Mouse (Mus musculus) megakaryocyte, embryonic 14.5 days (primary cell): ENCODE results near the gene Rab5if. TPM values are rescaled to one million over a fixed set of nuclear protein-coding genes. Genes with fewer than 3 reads are reported as not detected.
"Not testable (repeated sequence)": the region's sequence is repeated elsewhere in the genome, so short reads cannot be mapped to it uniquely, and the experiment has no call there.

Source experiments
- H3K27me3 ChIP-seq: replicated peaks from 2 replicates; pipeline ENCODE3; 2012; ENCODE audit warnings: inconsistent platforms
- H3K36me3 ChIP-seq: replicated peaks from 2 replicates; pipeline ENCODE3; 2012; ENCODE audit warnings: low read length, inconsistent platforms, mixed read lengths
- H3K4me1 ChIP-seq: 2 replicates; pipeline ENCODE4 v1.6.1; 2012; ENCODE audit warnings: inconsistent platforms
- H3K4me3 ChIP-seq: replicated peaks from 2 replicates; pipeline ENCODE3; 2012; ENCODE audit warnings: moderate library complexity, mild to moderate bottlenecking, inconsistent platforms
- H3K9me3 ChIP-seq: 2 replicates; pipeline ENCODE4 v1.6.1; 2012; ENCODE audit warnings: inconsistent platforms
- FLI1 ChIP-seq: IDR thresholded peaks from 2 replicates; pipeline ENCODE4 v1.6.1; 2012; ENCODE audit warnings: low read length, inconsistent platforms, mixed read lengths
- GATA1 ChIP-seq: IDR thresholded peaks from 3 replicates; pipeline ENCODE4 v1.6.1; 2012; ENCODE audit warnings: mixed read lengths, low read length, inconsistent platforms, borderline replicate concordance
- polyA plus RNA-seq: library from polyadenylated mRNA; stranded (reverse); fragments of >175 nt; gene quantifications from 2 replicates; pipeline ENCODE4 v1.2.3, GENCODE M21; 2012; ENCODE audit warnings: low replicate concordance; ENCODE audit not compliant: insufficient read depth

Rab5if gene
- polyA plus RNA-seq, 1 experiment = 175 TPM

DNA sequence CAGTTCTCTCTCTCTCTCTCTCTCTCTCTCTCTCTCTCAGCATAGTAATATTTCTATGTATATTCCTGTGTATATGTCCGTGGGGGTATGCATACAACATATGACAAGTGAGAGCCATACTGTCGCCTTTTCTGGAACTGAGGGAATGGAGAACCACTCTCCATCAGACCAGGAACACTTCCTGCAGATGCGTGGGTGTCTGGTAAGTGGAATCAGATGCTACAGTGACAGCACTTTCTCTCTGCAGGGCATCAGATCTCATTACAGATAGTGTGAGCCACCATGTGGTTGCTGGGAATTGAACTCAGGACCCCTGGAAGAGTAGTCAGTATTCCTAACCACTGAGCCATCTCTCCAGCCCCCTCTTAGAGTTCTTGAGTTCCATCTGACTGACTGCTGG, 25.6 kb downstream of the Rab5if start:
- Histone ChIP-seq H3K4me1 (peaks cover 64% of the 10 kb centered on the region), H3K9me3 (no peaks in the 10 kb centered on the region), H3K27me3 (peaks cover 2% of the 10 kb centered on the region), H3K4me3 (no peak overlapping the region), H3K36me3 (peaks cover 2% of the 10 kb centered on the region)
- TF ChIP-seq FLI1 (no peak), GATA1 (no peak)

DNA sequence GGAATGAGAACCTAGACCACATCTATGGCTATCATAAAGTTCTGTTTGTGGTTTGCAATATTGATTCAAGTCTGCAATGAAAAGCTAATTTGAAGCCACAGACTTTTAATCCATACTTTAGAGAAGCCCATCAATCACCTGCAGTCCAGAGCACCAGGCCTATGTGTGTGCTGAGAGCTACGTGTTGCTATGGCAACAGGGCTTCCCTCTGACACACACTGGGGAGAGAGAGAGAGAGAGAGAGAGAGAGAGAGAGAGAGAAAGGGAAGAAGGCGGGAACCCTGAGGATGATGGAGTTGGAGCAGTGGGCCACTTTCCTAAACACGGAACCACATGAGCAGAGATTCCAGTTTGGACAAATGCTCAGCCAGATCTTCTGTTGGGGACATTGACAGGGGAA, 29.3 kb downstream of the Rab5if start:
- Histone ChIP-seq H3K4me1 (peaks cover 41% of the 10 kb centered on the region), H3K27me3 (peaks cover 2% of the 10 kb centered on the region), H3K9me3 (no peaks in the 10 kb centered on the region), H3K4me3 (no peak overlapping the region), H3K36me3 (no peaks in the 10 kb centered on the region)
- TF ChIP-seq GATA1 = no peak
- no peak for TF ChIP-seq FLI1

DNA sequence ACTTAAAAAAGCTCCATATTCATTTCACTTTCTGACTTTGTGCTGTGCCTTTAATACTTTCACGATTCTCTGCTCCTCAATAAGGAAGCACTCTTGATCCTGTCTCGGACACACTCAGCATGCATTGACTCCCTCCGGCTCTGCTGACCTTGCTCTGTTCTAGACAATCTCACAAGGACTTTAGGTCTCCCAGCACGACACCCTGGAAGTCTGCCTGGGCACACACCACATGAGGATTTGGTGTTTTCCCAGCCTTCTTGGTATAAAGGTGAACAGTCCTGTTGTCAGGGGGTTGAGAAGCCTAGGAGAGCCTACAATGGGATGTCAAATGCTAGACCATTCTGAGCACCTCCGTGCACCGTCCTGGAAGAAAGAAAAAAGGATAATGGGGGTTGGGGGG, 29.9 kb downstream of the Rab5if start:
- Histone ChIP-seq H3K4me3 (no peak overlapping the region), H3K27me3 (peaks cover 3% of the 10 kb centered on the region), H3K36me3 (no peaks in the 10 kb centered on the region), H3K4me1 (peaks cover 41% of the 10 kb centered on the region), H3K9me3 (no peaks in the 10 kb centered on the region)
- no peak for TF ChIP-seq FLI1
- TF ChIP-seq GATA1 = no peak

DNA sequence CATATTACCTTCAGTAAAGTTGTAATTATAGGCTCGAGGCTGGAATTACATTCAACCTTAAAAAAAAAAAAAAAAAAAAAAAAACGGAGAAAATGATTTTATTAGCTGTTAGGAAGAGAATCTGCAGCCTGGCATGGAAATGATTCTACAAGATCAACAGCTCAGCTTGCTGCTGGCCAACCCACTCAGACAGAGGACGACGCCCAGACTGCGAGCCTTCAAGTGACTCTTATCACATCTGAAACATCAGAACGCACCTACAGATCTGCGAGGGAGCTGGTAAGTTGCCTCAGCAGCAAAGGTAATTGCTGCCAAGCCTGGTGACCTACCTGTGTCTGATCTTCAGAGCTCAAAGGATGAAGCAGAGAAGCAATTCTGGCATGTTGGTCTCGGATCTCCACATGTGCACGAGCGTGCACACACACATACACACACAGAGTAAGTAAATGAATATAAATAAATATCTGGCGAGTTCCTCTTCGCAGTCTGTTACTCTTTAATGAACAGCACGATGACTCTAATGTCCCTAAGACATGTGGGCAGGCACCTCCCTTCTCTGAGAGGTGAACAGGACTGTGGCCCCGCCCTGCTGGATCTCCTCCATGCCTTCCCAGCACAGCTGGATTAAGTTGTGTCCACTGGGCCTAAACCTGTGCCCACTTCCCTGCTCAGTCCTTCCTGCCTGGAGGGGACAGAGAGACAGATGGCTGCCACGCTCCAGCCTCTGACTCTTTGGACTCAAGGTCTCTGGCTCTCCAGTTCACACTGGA, 31.8 kb downstream of the Rab5if start:
- Histone ChIP-seq H3K36me3 (no peaks in the 10 kb centered on the region), H3K9me3 (no peaks in the 10 kb centered on the region), H3K27me3 (peaks cover 1% of the 10 kb centered on the region), H3K4me3 (no peak overlapping the region), H3K4me1 (peaks cover 42% of the 10 kb centered on the region)
- TF ChIP-seq FLI1 = no peak
- no peak for TF ChIP-seq GATA1

DNA sequence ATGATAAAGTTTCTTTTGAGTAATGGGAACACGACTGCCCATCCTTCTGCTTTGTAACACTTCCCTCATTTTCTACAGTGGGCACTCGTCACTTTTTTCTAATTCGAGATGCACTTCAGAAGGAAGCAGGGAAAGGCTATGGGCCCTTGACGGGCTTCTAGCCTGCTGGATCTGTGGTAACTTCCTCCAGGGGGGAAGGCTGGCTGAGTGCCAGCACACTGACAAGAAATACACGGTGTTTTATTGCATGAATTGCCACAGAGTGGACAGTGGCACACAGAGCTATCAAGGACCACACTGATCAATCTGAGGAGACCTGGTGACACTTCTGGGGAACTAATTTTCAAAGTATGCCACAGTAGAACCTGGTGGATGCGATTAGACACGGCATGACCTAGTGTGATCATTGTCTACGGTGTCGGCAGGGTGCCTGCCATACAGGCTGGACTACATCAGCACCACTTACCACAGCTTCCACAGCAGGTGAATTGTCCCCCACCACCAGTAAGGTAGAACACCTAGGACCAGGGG, 33.5 kb downstream of the Rab5if start:
- Histone ChIP-seq H3K27me3 (peaks cover 1% of the 10 kb centered on the region), H3K36me3 (no peaks in the 10 kb centered on the region), H3K4me3 (no peak overlapping the region), H3K9me3 (no peaks in the 10 kb centered on the region), H3K4me1 (peaks cover 36% of the 10 kb centered on the region)
- TF ChIP-seq FLI1 (no peak), GATA1 (no peak)

DNA sequence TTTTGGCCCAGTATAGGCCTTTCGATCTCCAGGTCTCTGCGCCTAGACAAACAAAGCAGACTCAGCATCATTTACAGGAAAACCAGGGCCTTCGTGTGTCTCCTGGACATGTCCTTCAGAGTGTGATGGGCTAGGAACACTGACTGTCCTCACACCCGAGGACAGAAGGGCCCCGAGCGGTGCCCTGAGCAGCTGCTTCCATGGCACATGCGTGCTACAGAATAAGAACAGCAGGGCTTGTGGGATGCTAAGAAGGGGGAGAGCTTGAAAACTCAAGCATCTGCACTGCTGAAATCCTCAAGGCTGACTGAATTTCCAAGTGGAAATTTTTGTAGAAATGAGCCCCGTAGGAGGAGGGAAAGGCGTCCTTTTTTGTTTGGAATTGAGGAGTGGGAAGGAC, 34.1 kb downstream of the Rab5if start:
- Histone ChIP-seq H3K27me3 (peaks cover 1% of the 10 kb centered on the region), H3K4me1 (peaks cover 36% of the 10 kb centered on the region), H3K36me3 (no peaks in the 10 kb centered on the region), H3K4me3 (no peak overlapping the region), H3K9me3 (no peaks in the 10 kb centered on the region)
- TF ChIP-seq FLI1 (no peak), GATA1 (no peak)

DNA sequence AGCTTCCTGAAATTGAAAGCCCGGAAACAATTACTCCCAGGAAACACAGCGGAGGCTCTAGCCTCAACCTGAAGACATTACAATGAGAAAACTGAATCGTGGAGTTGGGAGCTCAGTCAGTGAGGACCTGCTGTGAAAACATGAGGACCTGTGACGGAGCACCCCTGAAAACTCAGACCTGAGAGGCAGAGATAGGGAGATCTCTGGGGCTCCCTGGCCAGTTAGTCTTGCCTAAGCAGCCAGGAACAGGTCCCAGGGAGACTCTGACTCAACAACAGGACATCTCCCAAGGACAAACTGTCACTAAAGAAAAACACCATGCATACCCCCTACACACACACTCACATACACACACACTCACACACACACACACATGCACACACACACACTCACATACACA, 35.4 kb downstream of the Rab5if start:
- Histone ChIP-seq H3K27me3 (peaks cover 1% of the 10 kb centered on the region), H3K4me1 (peaks cover 39% of the 10 kb centered on the region), H3K4me3 (no peak overlapping the region), H3K36me3 (no peaks in the 10 kb centered on the region), H3K9me3 (no peaks in the 10 kb centered on the region)
- no peak for TF ChIP-seq GATA1
- TF ChIP-seq FLI1 = no peak

DNA sequence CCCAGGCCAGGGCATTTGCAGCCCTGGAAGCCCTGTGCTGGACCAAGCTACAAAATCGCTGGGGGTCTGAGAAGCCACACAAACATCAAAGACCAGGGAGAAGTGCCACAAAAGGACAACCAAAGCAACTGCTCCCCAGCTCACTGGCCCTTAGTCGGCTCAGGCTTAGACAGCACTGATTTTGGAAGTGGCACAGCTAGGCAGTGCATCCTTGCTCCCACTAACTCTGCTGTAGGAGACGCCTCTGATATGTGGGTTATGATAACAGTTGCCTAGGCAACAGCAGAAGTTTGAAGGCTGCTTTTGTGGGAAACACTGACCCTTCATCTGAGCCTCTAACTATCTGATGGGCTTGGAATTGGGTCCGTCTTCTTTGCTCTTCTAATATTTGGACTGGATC, 36.3 kb downstream of the Rab5if start:
- Histone ChIP-seq H3K27me3 (peaks cover 1% of the 10 kb centered on the region), H3K4me1 (peaks cover 44% of the 10 kb centered on the region), H3K9me3 (no peaks in the 10 kb centered on the region), H3K4me3 (no peak overlapping the region), H3K36me3 (no peaks in the 10 kb centered on the region)
- TF ChIP-seq GATA1 = no peak
- TF ChIP-seq FLI1 = no peak

DNA sequence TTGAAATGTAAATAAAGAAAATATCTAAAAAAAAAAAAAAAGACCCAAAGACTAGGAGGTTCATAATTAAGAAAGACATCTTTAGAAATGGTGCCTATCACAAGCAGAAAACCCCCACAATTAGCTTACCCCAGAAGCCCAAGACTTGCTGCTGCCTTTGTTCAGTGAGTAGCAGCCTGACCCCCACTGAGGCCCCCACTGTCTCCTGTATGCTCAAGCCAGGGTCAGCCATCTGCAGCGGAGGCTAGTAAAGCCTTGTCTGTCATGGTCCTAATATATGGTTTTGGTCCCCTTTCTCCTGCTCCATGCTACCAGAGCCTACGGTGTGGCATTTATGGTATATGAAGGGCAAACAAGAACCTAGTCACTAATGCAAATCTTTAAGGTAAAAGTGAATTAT, 38.4 kb downstream of the Rab5if start:
- peaks cover 1% of the 10 kb centered on the region for H3K27me3 ChIP-seq
- peaks cover 51% of the 10 kb centered on the region for H3K4me1 ChIP-seq
- no peaks in the 10 kb centered on the region for H3K36me3 ChIP-seq
- no peak for TF ChIP-seq FLI1
- TF ChIP-seq GATA1 = no peak
- H3K4me3 ChIP-seq = no peak overlapping the region
- no peaks in the 10 kb centered on the region for H3K9me3 ChIP-seq

DNA sequence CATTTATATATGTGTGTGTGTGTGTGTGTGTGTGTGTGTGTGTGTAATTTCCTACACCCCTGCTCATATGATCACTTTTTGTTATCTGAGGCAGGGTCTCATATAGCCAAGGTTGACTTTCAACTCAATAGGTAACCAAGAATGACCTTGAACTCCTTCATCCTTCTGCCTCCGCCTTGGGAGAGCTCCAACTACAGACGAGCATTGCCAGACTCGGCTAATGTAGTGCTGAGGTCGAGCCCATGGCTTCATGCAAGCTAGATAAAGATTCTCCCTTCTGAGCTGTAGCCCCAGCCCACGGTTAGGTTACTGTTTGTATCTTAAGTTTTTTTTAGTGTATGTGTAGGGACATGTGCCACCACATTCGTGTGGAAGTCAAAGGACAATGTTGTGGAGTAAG, 39.0 kb downstream of the Rab5if start:
- H3K9me3 ChIP-seq = no peaks in the 10 kb centered on the region
- no peak overlapping the region for H3K4me3 ChIP-seq
- H3K36me3 ChIP-seq = no peaks in the 10 kb centered on the region
- H3K27me3 ChIP-seq = peaks cover 1% of the 10 kb centered on the region
- TF ChIP-seq FLI1 (no peak), GATA1 (no peak)
- peaks cover 46% of the 10 kb centered on the region for H3K4me1 ChIP-seq

DNA sequence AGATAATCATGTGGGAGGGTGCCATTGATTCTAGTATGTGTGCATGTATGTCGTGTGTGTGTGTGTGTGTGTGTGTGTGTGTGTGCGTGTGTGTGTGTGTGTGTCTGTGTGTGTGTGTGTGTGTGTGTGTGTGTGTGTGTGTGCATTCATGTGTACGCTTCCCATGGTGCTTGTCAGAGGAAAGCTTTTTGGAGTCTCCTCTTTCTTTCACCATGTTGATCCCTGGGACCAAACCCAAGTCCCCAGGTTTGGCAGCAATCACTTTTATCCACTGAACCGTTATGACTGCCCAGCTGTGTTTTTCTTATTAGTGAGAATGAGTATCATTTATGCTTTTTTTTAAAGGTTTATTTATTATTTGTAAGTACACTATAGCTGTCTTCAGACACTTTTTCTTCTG, 39.5 kb downstream of the Rab5if start:
- H3K36me3 ChIP-seq, H3K27me3 ChIP-seq, H3K4me3 ChIP-seq, H3K9me3 ChIP-seq: not testable (repeated sequence)
- peaks cover 47% of the 10 kb centered on the region for H3K4me1 ChIP-seq
